Mouse (Mus musculus): ENCODE data around the gene Gpkow. TPM values are rescaled to one million over a fixed set of nuclear protein-coding genes. Genes with fewer than 3 reads are reported as not detected.
"Not testable (repeated sequence)": the region's sequence is repeated elsewhere in the genome, so short reads cannot be mapped to it uniquely, and the experiment has no call there.

Gpkow gene
- polyA plus RNA-seq, 1 experiment: 24.4 TPM

DNA sequence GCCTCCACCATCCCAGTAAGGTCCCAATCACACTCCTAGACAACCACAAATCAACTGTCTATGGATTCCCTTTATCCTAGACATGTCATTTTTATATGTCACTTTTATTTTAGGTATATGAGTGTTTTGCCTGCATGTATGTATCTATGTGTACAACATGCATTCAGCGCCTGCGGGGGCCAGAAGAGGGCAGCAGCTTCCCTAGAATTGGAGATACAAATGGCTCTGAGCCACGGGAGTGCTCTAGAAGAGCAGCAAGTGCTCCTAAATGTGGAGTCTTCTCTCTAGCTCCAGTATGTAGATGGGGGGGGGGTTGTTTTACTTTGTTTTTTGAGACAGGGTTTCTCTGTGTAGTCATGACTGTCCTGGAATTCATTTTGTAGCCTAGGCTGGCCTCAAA is 56.7 kb downstream of the Gpkow start:
- not testable (repeated sequence) for H3K4me3 ChIP-seq (ENCODE audit: insufficient read depth, low read depth, low read length); H3K4me1 ChIP-seq (ENCODE audit: control insufficient read depth, insufficient read depth, insufficient read length, low read length); H3K27ac ChIP-seq (replicated peaks; ENCODE audit: low read depth, low read length)

Other genes with a start within 250 kb of the Gpkow start
- not detected in 2 replicates for gene Foxp3, start 123.5 kb upstream of the Gpkow start, polyA plus RNA-seq (2012; ENCODE audit: insufficient read depth, insufficient read length, missing spikeins)
- gene Ppp1r3f, start 122.8 kb upstream of the Gpkow start, polyA plus RNA-seq (2012; ENCODE audit: insufficient read depth, insufficient read length, missing spikeins): 2.2 and 2.4 TPM in 2 replicates
- 6.0 and 6.1 TPM in 2 replicates for gene Ccdc22, start 91.6 kb upstream of the Gpkow start, polyA plus RNA-seq (2012; ENCODE audit: insufficient read depth, insufficient read length, missing spikeins)
- not detected in 2 replicates for gene Cacna1f, start 90.0 kb upstream of the Gpkow start, polyA plus RNA-seq (2012; ENCODE audit: insufficient read depth, insufficient read length, missing spikeins)
- gene Syp, start 58.7 kb upstream of the Gpkow start, polyA plus RNA-seq (2012; ENCODE audit: insufficient read depth, insufficient read length, missing spikeins): 13.0 and 15.6 TPM in 2 replicates
- gene Prickle3, start 39.9 kb upstream of the Gpkow start, polyA plus RNA-seq (2012; ENCODE audit: insufficient read depth, insufficient read length, missing spikeins): 6.3 and 8.3 TPM in 2 replicates
- gene Plp2, start 25.7 kb upstream of the Gpkow start, polyA plus RNA-seq (2012; ENCODE audit: insufficient read depth, insufficient read length, missing spikeins): 27.0 and 31.6 TPM in 2 replicates
- gene Magix, start 15.9 kb upstream of the Gpkow start, polyA plus RNA-seq (2012; ENCODE audit: insufficient read depth, insufficient read length, missing spikeins): 2.9 and 3.4 TPM in 2 replicates
- 41.8 and 42.4 TPM in 2 replicates for gene Wdr45, start 17.2 kb downstream of the Gpkow start, polyA plus RNA-seq (2012; ENCODE audit: insufficient read depth, insufficient read length, missing spikeins)
- gene Gm45208, start 25.1 kb downstream of the Gpkow start, polyA plus RNA-seq (2012; ENCODE audit: insufficient read depth, insufficient read length, missing spikeins): 4.0 TPM in 1 of 2 replicates, not detected in the other
- 10.2 and 10.8 TPM in 2 replicates for gene Praf2, start 31.3 kb downstream of the Gpkow start, polyA plus RNA-seq (2012; ENCODE audit: insufficient read depth, insufficient read length, missing spikeins)
- not detected in 2 replicates for gene Ccdc120, start 53.8 kb downstream of the Gpkow start, polyA plus RNA-seq (2012; ENCODE audit: insufficient read depth, insufficient read length, missing spikeins)
- gene Tfe3, start 65.4 kb downstream of the Gpkow start, polyA plus RNA-seq (2012; ENCODE audit: insufficient read depth, insufficient read length, missing spikeins): 22.3 and 27.5 TPM in 2 replicates
- 18.6 and 19.2 TPM in 2 replicates for gene Gripap1, start 92.6 kb downstream of the Gpkow start, polyA plus RNA-seq (2012; ENCODE audit: insufficient read depth, insufficient read length, missing spikeins)
- gene Kcnd1, start 125.2 kb downstream of the Gpkow start, polyA plus RNA-seq (2012; ENCODE audit: insufficient read depth, insufficient read length, missing spikeins): 0.21 TPM in 1 of 2 replicates, not detected in the other
- gene Otud5, start 144.2 kb downstream of the Gpkow start, polyA plus RNA-seq (2012; ENCODE audit: insufficient read depth, insufficient read length, missing spikeins): 14.1 and 23.4 TPM in 2 replicates
- gene Pim2, start 181.1 kb downstream of the Gpkow start, polyA plus RNA-seq (2012; ENCODE audit: insufficient read depth, insufficient read length, missing spikeins): 1.7 and 2.0 TPM in 2 replicates
- 9.2 and 15.3 TPM in 2 replicates for gene Slc35a2, start 186.9 kb downstream of the Gpkow start, polyA plus RNA-seq (2012; ENCODE audit: insufficient read depth, insufficient read length, missing spikeins)
- gene Pqbp1, start 202.1 kb downstream of the Gpkow start, polyA plus RNA-seq (2012; ENCODE audit: insufficient read depth, insufficient read length, missing spikeins): 25.0 and 29.5 TPM in 2 replicates
- 47.7 and 50.3 TPM in 2 replicates for gene Timm17b, start 202.2 kb downstream of the Gpkow start, polyA plus RNA-seq (2012; ENCODE audit: insufficient read depth, insufficient read length, missing spikeins)
- gene Gm10491, start 210.7 kb downstream of the Gpkow start, polyA plus RNA-seq (2012; ENCODE audit: insufficient read depth, insufficient read length, missing spikeins): not detected in 2 replicates
- not detected in 2 replicates for gene Gm10490, start 212.4 kb downstream of the Gpkow start, polyA plus RNA-seq (2012; ENCODE audit: insufficient read depth, insufficient read length, missing spikeins)
- not detected in 2 replicates for gene Pcsk1n, start 222.7 kb downstream of the Gpkow start, polyA plus RNA-seq (2012; ENCODE audit: insufficient read depth, insufficient read length, missing spikeins)
- gene Eras, start 231.5 kb downstream of the Gpkow start, polyA plus RNA-seq (2012; ENCODE audit: insufficient read depth, insufficient read length, missing spikeins): not detected in 2 replicates